Mouse (Mus musculus): ENCODE measurements around the gene Cdh4.

GRCm38 (mm10) chr2:179824776-179825326 is 382.6 kb downstream of the Cdh4 start:
- TF ChIP-seq CTCF (IDR thresholded peaks at IDR 0.05; ENCODE audit: control insufficient read depth, insufficient read depth, low read length): no peak
- TF ChIP-seq POLR2A (IDR thresholded peaks at IDR 0.05; ENCODE audit: borderline replicate concordance, control insufficient read depth, low read depth, low read length): no peak
